Mouse (Mus musculus): ENCODE results near the gene Tmem107.
"Not testable (repeated sequence)": the region's sequence is repeated elsewhere in the genome, so short reads cannot be mapped to it uniquely, and the experiment has no call there.

GRCm38 (mm10) chr11:69093856-69094255, 23.2 kb downstream of the Tmem107 start:
- not testable (repeated sequence) for TF ChIP-seq EP300, CTCF (IDR thresholded peaks at IDR 0.05; ENCODE audit: low read depth)

Data from liver, embryonic 14.5 days (tissue).